Mouse (Mus musculus): Measurements from ENCODE around the gene Aldh9a1. TPM values are rescaled to one million over a fixed set of nuclear protein-coding genes. Genes with fewer than 3 reads are reported as not detected.

Gene Aldh9a1
- polyA plus RNA-seq, 1 experiment: 33.5 TPM

DNA sequence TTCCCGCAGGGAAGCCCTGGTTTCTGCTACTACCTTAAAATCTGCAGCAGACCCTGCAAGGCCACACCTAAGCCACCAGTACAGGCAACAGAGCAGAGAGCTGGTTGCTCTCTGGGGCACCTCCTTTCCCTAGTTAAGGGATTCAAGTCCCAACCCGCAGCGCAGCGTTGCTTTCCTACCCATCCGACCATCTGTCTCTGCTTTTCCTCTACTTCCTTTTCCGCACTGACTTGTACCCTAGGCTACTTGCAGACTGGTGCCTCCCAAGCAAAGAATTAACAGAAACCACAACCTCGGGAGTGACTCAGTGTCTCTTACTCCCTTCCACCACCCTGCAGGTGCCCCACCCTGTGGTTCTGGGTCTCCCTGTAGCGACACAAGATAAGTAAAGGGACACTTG is 42.9 kb downstream of the Aldh9a1 start:
- Histone ChIP-seq H3K4me1 (replicated peaks; ENCODE audit: control insufficient read depth, insufficient read depth, low read length) (peaks cover 11% of the 10 kb centered on the region), H3K27ac (ENCODE audit: control insufficient read depth, insufficient read depth, low read length) (no peak overlapping the region; the same call in 1 of the 2 replicates), H3K27me3 (ENCODE audit: control insufficient read depth, insufficient read depth, low read length) (no peaks in the 10 kb centered on the region), H3K4me3 (ENCODE audit: control insufficient read depth, insufficient read depth, low read length) (peak overlapping the region; percentile 1; the same call in 1 of the 2 replicates), H3K36me3 (ENCODE audit: control insufficient read depth, insufficient read depth, low read length) (no peaks in the 10 kb centered on the region)
- no peak for TF ChIP-seq CTCF (IDR thresholded peaks at IDR 0.05; ENCODE audit: borderline replicate concordance, control insufficient read depth, extremely low read depth, insufficient read depth, low read length, poor library complexity)
- TF ChIP-seq POLR2A (IDR thresholded peaks at IDR 0.05; ENCODE audit: control insufficient read depth, extremely low read depth, insufficient read depth, low read length, poor library complexity): no peak
- 3% methylated on average over 8 of the region's 8 CpGs for whole genome bisulfite sequencing
- peak; percentile 9 for DNase-seq

DNA sequence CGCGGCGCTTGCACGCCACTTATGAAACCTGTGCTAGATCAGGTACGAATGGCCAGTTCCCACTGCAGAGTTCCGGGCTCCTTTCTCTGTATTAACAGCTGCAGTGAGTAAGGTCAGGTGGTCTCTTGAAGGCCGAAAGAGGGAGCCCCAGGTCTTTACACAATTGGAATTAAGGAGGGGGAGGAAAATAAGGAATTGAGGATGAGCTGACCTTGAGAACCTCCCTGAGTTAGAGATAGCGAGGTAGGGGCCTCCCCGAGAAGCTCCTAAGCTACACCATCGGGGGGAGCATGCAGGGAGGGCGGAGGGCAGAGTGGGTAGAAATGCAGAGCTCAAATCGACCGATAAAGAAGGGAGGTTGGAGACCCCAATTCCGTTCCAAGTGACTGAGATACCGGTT is 43.5 kb downstream of the Aldh9a1 start:
- Histone ChIP-seq H3K27ac (ENCODE audit: control insufficient read depth, insufficient read depth, low read length) (no peak overlapping the region), H3K4me1 (replicated peaks; ENCODE audit: control insufficient read depth, insufficient read depth, low read length) (peaks cover 11% of the 10 kb centered on the region), H3K27me3 (ENCODE audit: control insufficient read depth, insufficient read depth, low read length) (no peaks in the 10 kb centered on the region), H3K4me3 (ENCODE audit: control insufficient read depth, insufficient read depth, low read length) (peak overlapping the region; percentile 80), H3K36me3 (ENCODE audit: control insufficient read depth, insufficient read depth, low read length) (no peaks in the 10 kb centered on the region)
- DNase-seq: no peak
- under 1% methylated on average over 15 of the region's 15 CpGs for WGBS
- no peak for TF ChIP-seq CTCF (IDR thresholded peaks at IDR 0.05; ENCODE audit: borderline replicate concordance, control insufficient read depth, extremely low read depth, insufficient read depth, low read length, poor library complexity)
- TF ChIP-seq POLR2A (IDR thresholded peaks at IDR 0.05; ENCODE audit: control insufficient read depth, extremely low read depth, insufficient read depth, low read length, poor library complexity): no peak

DNA sequence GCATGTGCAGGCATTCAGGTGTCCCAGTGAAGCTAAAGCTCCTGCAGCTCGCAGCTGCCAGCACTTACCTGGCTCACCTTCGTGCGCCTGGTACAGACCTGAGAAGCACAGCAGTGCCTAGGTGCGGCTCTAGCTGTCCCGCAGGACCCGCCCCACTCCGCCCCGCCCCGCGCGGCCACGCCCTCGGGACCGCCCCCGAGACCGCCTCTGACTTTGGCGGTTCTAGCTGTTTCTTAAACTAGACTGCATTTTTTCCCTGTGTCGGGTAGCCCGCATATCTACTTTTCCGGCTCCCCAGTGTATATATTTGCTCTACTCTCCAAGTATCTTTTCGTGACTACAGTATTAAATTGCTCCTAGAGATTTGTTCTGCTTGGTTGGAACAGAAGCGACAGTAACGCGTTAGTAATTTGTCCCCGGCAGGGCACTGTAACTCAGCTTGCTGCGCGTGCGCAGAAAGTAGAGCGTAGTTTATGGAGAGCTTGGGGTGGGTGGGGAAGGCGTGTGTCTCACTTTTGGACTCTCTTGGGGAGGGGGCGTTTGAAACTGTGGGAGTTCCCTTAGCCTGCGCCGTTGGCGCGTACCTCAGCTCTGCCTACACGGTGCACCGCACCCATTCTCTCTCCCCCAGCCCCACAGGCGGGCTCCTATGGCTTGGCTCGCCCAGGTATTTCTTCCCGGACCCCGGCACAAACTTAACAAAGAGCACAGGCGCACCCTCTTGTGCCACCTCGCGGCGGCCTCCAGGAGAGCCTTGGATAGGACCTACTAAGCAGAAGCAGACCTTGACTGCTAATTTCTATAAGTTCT is 44.1 kb downstream of the Aldh9a1 start, which contains the start of gene Mgst3:
TSS of gene Mgst3 (minus strand) at position 159 of the 810 bp plus-strand sequence.
- H3K4me1 ChIP-seq (replicated peaks; ENCODE audit: control insufficient read depth, insufficient read depth, low read length): peaks cover 11% of the 10 kb centered on the region
- H3K36me3 ChIP-seq (ENCODE audit: control insufficient read depth, insufficient read depth, low read length): no peaks in the 10 kb centered on the region
- peak; percentile 96 for DNase-seq
- under 1% methylated on average over 45 of the region's 45 CpGs for WGBS
- TF ChIP-seq CTCF (IDR thresholded peaks at IDR 0.05; ENCODE audit: borderline replicate concordance, control insufficient read depth, extremely low read depth, insufficient read depth, low read length, poor library complexity): peak; percentile 69
- TF ChIP-seq POLR2A (IDR thresholded peaks at IDR 0.05; ENCODE audit: control insufficient read depth, extremely low read depth, insufficient read depth, low read length, poor library complexity): peak; percentile 89
- H3K27me3 ChIP-seq (ENCODE audit: control insufficient read depth, insufficient read depth, low read length): no peaks in the 10 kb centered on the region
- H3K4me3 ChIP-seq (ENCODE audit: control insufficient read depth, insufficient read depth, low read length): peak within 1 kb of the TSS; percentile 80
- H3K27ac ChIP-seq (ENCODE audit: control insufficient read depth, insufficient read depth, low read length): peak within 1 kb of the TSS; percentile 53; the same call in 1 of the 2 replicates

DNA sequence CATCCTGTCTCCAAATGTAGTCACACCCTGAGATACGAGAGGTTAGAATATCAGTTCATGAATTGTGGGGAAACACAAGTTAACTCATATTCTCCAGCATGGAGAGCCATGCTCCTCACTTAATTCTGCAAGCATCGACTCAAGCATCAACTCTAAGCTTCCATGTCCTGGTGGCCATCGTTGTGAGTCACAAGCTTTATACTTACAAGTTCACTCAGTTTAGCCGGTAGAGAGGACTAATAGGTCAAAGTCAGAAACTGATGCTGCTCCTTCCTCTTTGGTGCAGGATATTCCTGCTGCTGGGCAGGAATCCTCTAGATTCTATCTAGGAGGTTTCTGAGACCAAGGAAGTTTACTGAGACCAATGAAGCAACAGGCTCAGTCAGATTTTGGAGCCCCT is 55.4 kb downstream of the Aldh9a1 start:
- no peak for TF ChIP-seq CTCF (IDR thresholded peaks at IDR 0.05; ENCODE audit: borderline replicate concordance, control insufficient read depth, extremely low read depth, insufficient read depth, low read length, poor library complexity)
- TF ChIP-seq POLR2A (IDR thresholded peaks at IDR 0.05; ENCODE audit: control insufficient read depth, extremely low read depth, insufficient read depth, low read length, poor library complexity): no peak
- Histone ChIP-seq H3K27me3 (ENCODE audit: control insufficient read depth, insufficient read depth, low read length) (no peaks in the 10 kb centered on the region), H3K4me3 (ENCODE audit: control insufficient read depth, insufficient read depth, low read length) (no peak overlapping the region), H3K36me3 (ENCODE audit: control insufficient read depth, insufficient read depth, low read length) (no peaks in the 10 kb centered on the region), H3K27ac (ENCODE audit: control insufficient read depth, insufficient read depth, low read length) (no peak overlapping the region), H3K4me1 (replicated peaks; ENCODE audit: control insufficient read depth, insufficient read depth, low read length) (no peaks in the 10 kb centered on the region)
- 88% methylated on average over 4 of the region's 4 CpGs for WGBS
- DNase-seq: no peak

DNA sequence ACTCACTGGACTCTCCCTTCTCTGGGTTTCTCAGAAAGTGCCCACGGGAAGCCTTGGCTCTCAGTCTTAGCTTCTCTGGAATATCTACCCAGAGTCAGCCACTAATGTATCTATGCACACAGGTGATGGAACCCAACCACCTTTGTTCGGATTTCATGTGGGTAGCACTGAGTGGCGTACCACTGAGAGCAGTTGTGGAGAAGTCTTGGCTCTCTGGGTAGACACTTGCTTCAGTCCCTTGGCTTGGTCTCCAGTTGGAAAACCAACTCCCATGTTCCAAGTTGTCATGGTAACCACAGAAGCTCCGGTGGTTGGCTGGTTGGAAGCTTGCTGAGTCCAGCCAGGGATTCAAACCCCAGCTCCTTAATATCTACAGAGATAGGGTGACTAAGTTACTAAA is 59.8 kb downstream of the Aldh9a1 start:
- no peak for TF ChIP-seq POLR2A (IDR thresholded peaks at IDR 0.05; ENCODE audit: control insufficient read depth, extremely low read depth, insufficient read depth, low read length, poor library complexity)
- TF ChIP-seq CTCF (IDR thresholded peaks at IDR 0.05; ENCODE audit: borderline replicate concordance, control insufficient read depth, extremely low read depth, insufficient read depth, low read length, poor library complexity): no peak
- H3K36me3 ChIP-seq (ENCODE audit: control insufficient read depth, insufficient read depth, low read length): no peaks in the 10 kb centered on the region
- H3K4me1 ChIP-seq (replicated peaks; ENCODE audit: control insufficient read depth, insufficient read depth, low read length): no peaks in the 10 kb centered on the region
- no peak overlapping the region for H3K4me3 ChIP-seq (ENCODE audit: control insufficient read depth, insufficient read depth, low read length)
- DNase-seq: no peak
- 85% methylated on average over 4 of the region's 4 CpGs for WGBS
- no peak overlapping the region for H3K27ac ChIP-seq (ENCODE audit: control insufficient read depth, insufficient read depth, low read length)
- H3K27me3 ChIP-seq (ENCODE audit: control insufficient read depth, insufficient read depth, low read length): no peaks in the 10 kb centered on the region

DNA sequence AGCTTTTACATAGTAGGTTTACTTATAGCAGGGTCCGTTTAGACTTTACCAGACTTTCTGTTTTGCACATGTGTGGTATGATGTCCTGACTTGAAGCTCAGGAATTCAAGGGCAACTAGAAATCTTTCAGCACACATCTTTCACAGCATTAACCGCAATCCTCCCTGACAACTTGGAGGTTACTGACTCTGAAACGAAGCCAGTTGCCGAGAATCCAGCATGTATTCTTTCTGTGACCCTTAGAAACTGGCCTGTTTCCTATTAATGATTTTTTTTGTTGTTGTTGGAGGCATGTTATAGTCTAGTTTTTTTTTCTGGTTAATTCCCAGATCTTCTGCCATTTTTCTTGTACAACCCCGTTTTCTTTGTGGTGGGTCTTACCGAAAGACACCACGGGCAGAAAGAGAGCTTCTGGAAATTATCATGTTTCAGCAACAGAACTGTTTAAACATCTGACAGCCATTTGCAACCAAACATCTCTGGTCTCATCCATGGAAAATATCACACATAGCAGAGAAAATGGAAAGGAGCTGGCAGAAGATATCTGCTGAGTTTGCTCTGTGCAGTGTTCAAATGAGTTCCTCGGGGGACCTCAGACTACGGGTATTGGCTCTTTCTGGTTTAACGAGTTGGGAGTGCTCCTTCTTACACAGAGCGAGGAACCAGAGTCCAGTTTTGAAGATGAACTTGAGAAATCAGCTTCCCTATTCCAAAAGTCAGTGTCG is 62.4 kb downstream of the Aldh9a1 start:
- Histone ChIP-seq H3K4me3 (ENCODE audit: control insufficient read depth, insufficient read depth, low read length) (no peak overlapping the region), H3K27me3 (ENCODE audit: control insufficient read depth, insufficient read depth, low read length) (no peaks in the 10 kb centered on the region), H3K36me3 (ENCODE audit: control insufficient read depth, insufficient read depth, low read length) (no peaks in the 10 kb centered on the region), H3K4me1 (replicated peaks; ENCODE audit: control insufficient read depth, insufficient read depth, low read length) (no peaks in the 10 kb centered on the region), H3K27ac (ENCODE audit: control insufficient read depth, insufficient read depth, low read length) (no peak overlapping the region)
- 82% methylated on average over 12 of the region's 12 CpGs for WGBS
- DNase-seq: no peak
- TF ChIP-seq CTCF (IDR thresholded peaks at IDR 0.05; ENCODE audit: borderline replicate concordance, control insufficient read depth, extremely low read depth, insufficient read depth, low read length, poor library complexity): no peak
- no peak for TF ChIP-seq POLR2A (IDR thresholded peaks at IDR 0.05; ENCODE audit: control insufficient read depth, extremely low read depth, insufficient read depth, low read length, poor library complexity)
